In the genomic region with DNA sequence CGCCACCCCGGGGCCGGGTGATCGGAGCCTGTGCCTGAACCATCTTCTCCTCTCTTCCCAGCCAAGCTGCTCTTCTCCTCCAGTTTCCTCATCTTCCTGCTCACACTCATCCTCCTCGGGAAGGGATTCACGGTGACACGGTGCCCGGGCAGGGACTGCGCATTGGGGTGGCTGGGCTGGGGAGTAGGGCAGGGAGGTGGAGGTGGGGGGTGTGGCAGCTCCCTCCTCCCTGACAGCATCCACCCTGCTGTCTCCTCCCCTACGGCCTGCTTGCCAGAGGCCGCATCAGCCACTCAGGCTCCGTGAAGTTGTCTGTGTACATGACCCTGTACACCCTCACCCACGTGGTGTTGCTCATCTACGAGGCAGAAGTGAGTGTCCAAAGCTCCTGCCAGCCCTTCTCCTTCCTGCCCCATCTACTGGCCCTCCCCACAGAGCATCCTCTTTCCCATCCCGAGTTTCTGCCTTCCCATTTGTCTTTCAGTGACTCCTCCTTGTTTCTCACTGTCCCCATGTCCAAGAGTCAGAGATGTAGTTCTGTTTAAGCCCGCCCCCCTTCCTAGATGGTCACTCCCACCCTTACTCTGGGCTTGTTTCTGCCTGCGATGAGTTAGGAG, we compare ENCODE assay signal across 21 mouse cellular contexts. TPM values are rescaled to one million over a fixed set of nuclear protein-coding genes. Genes with fewer than 3 reads are reported as not detected.
"Had no signal": no experiment of that assay in that cellular context is flagged by ENCODE, and none has a peak within 500 bp of the region (broad histone marks: within the 10 kb centered on the region; RNA-seq: fewer than 3 reads in every experiment).

No protein-coding gene starts in this region.

- H3K4me3 ChIP-seq: kidney, embryonic 15.5 days; left cerebral cortex, adult 2 months; liver, embryonic 13.5 days; midbrain, embryonic 12.5 days; midbrain, embryonic 15.5 days; neural tube, embryonic 12.5 days; neural tube, embryonic 15.5 days; stomach, embryonic 15.5 days had no signal

- DNase-seq: kidney, postnatal 10 days; kidney, postnatal 36 days; layer of hippocampus, postnatal 36 days; liver, embryonic 13.5 days; lung, adult 2 months; right cerebral cortex, adult 18-20 months; right cerebral cortex, postnatal 14 days; right cerebral cortex, postnatal 4 days; thymus, postnatal 25 days had no signal

- H3K36me3 ChIP-seq: kidney, embryonic 15.5 days; liver, embryonic 13.5 days; midbrain, embryonic 12.5 days; midbrain, embryonic 15.5 days; neural tube, embryonic 12.5 days; stomach, embryonic 15.5 days had no signal

- H3K27ac ChIP-seq: kidney, embryonic 15.5 days; left cerebral cortex, adult 2 months; liver, embryonic 13.5 days; midbrain, embryonic 12.5 days; midbrain, embryonic 15.5 days; neural tube, embryonic 12.5 days; neural tube, embryonic 15.5 days; stomach, embryonic 15.5 days had no signal

- H3K9ac ChIP-seq: kidney, embryonic 15.5 days; liver, embryonic 13.5 days; midbrain, embryonic 12.5 days; midbrain, embryonic 15.5 days; neural tube, embryonic 12.5 days; neural tube, embryonic 15.5 days; stomach, embryonic 15.5 days had no signal

- ATAC-seq: lung, postnatal 0 days; midbrain, embryonic 15.5 days had no signal

- H3K4me2 ChIP-seq: kidney, embryonic 15.5 days; liver, embryonic 13.5 days; midbrain, embryonic 12.5 days; midbrain, embryonic 15.5 days; neural tube, embryonic 12.5 days; neural tube, embryonic 15.5 days; stomach, embryonic 15.5 days had no signal

- H3K9me3 ChIP-seq: kidney, embryonic 15.5 days; liver, embryonic 13.5 days; midbrain, embryonic 12.5 days; midbrain, embryonic 15.5 days; neural tube, embryonic 12.5 days; neural tube, embryonic 15.5 days; stomach, embryonic 15.5 days had no signal

RNA-seq across cellular contexts. Expression of a gene that starts 2.9 kb away (rescaled TPM):
- total RNA-seq: liver, adult 2 months had no signal
- polyA plus RNA-seq: liver, adult 2 months; lung, adult 2 months; lung, postnatal 0 days; thymus, postnatal 0 days had no signal

RNA-seq across cellular contexts. Expression of a gene that starts 7.6 kb away (rescaled TPM):
- total RNA-seq: layer of hippocampus, postnatal 36 days; left cerebral cortex, postnatal 36 days; liver, adult 2 months had no signal
- polyA plus RNA-seq: liver, adult 2 months; liver, embryonic 13.5 days; liver, embryonic 16.5 days; lung, adult 2 months; lung, postnatal 0 days had no signal
